8 mouse cellular contexts compared by ENCODE assay signal in the genomic region with DNA sequence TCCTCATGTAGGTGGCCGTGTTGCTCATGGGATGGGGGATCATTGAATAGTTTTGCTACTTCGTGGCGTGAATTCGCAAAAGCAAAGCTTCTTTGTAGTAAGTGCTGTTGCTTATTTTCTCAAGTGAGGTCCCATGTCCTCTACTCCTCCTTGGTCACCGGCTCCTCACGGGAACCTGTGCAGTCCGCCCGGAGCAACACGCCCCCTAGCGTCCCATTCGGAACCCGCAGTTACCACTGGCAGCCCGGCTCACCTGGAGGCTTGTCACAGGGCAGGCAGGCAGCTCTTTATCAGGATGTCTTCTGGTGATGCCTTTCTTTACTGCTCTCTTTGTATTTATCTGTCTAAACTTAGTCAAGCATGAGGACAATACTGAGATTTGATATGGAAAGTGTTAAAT.
DNase-seq lines count a peak whose midpoint lies in the region; ATAC-seq and TF ChIP-seq lines count a peak whose summit lies in the region.

No protein-coding gene starts in this region.

- intact Hi-C loops in gastrocnemius, postnatal 14 days (cut with DNase I; ENCODE audit: low total_unique reads): no loop called here

- no peaks in the 10 kb centered on the region for H3K9me3 ChIP-seq in intestine, postnatal 0 days (ENCODE audit: control insufficient read depth)
- no peaks in the 10 kb centered on the region for H3K9me3 ChIP-seq in intestine, embryonic 16.5 days (ENCODE audit: control insufficient read depth, low read length)
- no peaks in the 10 kb centered on the region for H3K9me3 ChIP-seq in liver, postnatal 0 days (ENCODE audit: low read length)

- no peaks in the 10 kb centered on the region for H3K36me3 ChIP-seq in intestine, postnatal 0 days (ENCODE audit: control insufficient read depth, insufficient read depth)
- H3K36me3 ChIP-seq in intestine, embryonic 16.5 days (ENCODE audit: control insufficient read depth, insufficient read depth, low read length): no peaks in the 10 kb centered on the region
- H3K36me3 ChIP-seq in liver, postnatal 0 days (replicated peaks; ENCODE audit: insufficient read depth, low read length): no peaks in the 10 kb centered on the region

- DNase-seq in ES-CJ7 (ENCODE audit: low read depth, low spot score): peak; percentile 69
- DNase-seq in gastrocnemius, postnatal 14 days: peak; percentile 54
- DNase-seq in liver, postnatal 0 days: peak; percentile 43
- peak; percentile 75 for DNase-seq in thymus, postnatal 4 days

- no peak for ATAC-seq in intestine, postnatal 0 days
- ATAC-seq in intestine, embryonic 16.5 days: no peak
- ATAC-seq in cerebellum, adult (ENCODE audit: insufficient number of reproducible peaks, low FRiP score, low TSS enrichment): peak; percentile 78
- ATAC-seq in liver, postnatal 0 days: no peak
- no peak for ATAC-seq in erythroid progenitor cell, adult 5-6 weeks (replicated peaks; ENCODE audit: low FRiP score, poor library complexity, severe bottlenecking)

- no peaks in the 10 kb centered on the region for H3K4me1 ChIP-seq in intestine, postnatal 0 days (replicated peaks; ENCODE audit: control insufficient read depth, insufficient read depth, low read length)
- no peaks in the 10 kb centered on the region for H3K4me1 ChIP-seq in intestine, embryonic 16.5 days (ENCODE audit: control insufficient read depth, insufficient read depth, low read length)
- no peaks in the 10 kb centered on the region for H3K4me1 ChIP-seq in liver, postnatal 0 days (ENCODE audit: insufficient read depth)

- no peak overlapping the region for H3K4me2 ChIP-seq in intestine, postnatal 0 days (replicated peaks; ENCODE audit: low read depth)
- H3K4me2 ChIP-seq in intestine, embryonic 16.5 days (ENCODE audit: low read depth, low read length): no peak overlapping the region
- no peak overlapping the region for H3K4me2 ChIP-seq in liver, postnatal 0 days (ENCODE audit: low read depth, low read length)

- no peak overlapping the region for H3K9ac ChIP-seq in intestine, postnatal 0 days (ENCODE audit: low read depth, low read length)
- no peak overlapping the region for H3K9ac ChIP-seq in intestine, embryonic 16.5 days (ENCODE audit: low read depth, low read length)
- H3K9ac ChIP-seq in liver, postnatal 0 days (replicated peaks): no peak overlapping the region

- peak; percentile 75 for TF ChIP-seq CTCF in intestine, postnatal 0 days (IDR thresholded peaks at IDR 0.05; ENCODE audit: low read depth)
- peak; percentile 58 for TF ChIP-seq CTCF in liver, postnatal 0 days (IDR thresholded peaks at IDR 0.05; ENCODE audit: low read depth)

- H3K4me3 ChIP-seq in intestine, postnatal 0 days (ENCODE audit: low read depth, low read length): no peak overlapping the region
- H3K4me3 ChIP-seq in intestine, embryonic 16.5 days (ENCODE audit: low read length): no peak overlapping the region
- H3K4me3 ChIP-seq in liver, postnatal 0 days (ENCODE audit: low read depth, low read length): no peak overlapping the region

- H3K27me3 ChIP-seq in intestine, postnatal 0 days (replicated peaks; ENCODE audit: control insufficient read depth, insufficient read depth, low read length): no peaks in the 10 kb centered on the region
- H3K27me3 ChIP-seq in intestine, embryonic 16.5 days (replicated peaks; ENCODE audit: control insufficient read depth, insufficient read depth, low read length): no peaks in the 10 kb centered on the region
- no peaks in the 10 kb centered on the region for H3K27me3 ChIP-seq in liver, postnatal 0 days (ENCODE audit: insufficient read depth, low read length)

- no peak for TF ChIP-seq EP300 in liver, postnatal 0 days (IDR thresholded peaks at IDR 0.05; ENCODE audit: low read depth)

- H3K27ac ChIP-seq in intestine, postnatal 0 days (ENCODE audit: low read depth, low read length): no peak overlapping the region
- no peak overlapping the region for H3K27ac ChIP-seq in intestine, embryonic 16.5 days (ENCODE audit: low read length)
- no peak overlapping the region for H3K27ac ChIP-seq in liver, postnatal 0 days (ENCODE audit: low read depth)

- WGBS in intestine, postnatal 0 days: 21% methylated on average over 13 of the region's 13 CpGs
- 24% methylated on average over 13 of the region's 13 CpGs for WGBS in intestine, embryonic 16.5 days
- 23% methylated on average over 13 of the region's 13 CpGs for WGBS in liver, postnatal 0 days (ENCODE audit: insufficient replicate concordance)
